Mouse (Mus musculus) layer of hippocampus, adult 9-11 months (tissue): ENCODE data around the gene Edaradd.
A peak's percentile ranks its signal among the peaks of the same experiment; 100 is the strongest.
"Not testable (repeated sequence)": the region's sequence is repeated elsewhere in the genome, so short reads cannot be mapped to it uniquely, and the experiment has no call there.

ENCODE experiments used
- DNase-seq: peaks from one replicate; pipeline ENCODE4 v3.0.0; 2022

Gene Edaradd

GRCm38 (mm10) chr13:12511189-12511965 lies 8.9 kb downstream of the Edaradd start:
- DNase-seq, result no peak

GRCm38 (mm10) chr13:12510032-12510431 lies 10.2 kb downstream of the Edaradd start:
- DNase-seq, result no peak

- DNase-seq, result no peak
Measured at GRCm38 (mm10) chr13:12507426-12507825, 12.8 kb downstream of the Edaradd start.

- DNase-seq, result no peak
Measured at GRCm38 (mm10) chr13:12505359-12505758, 14.9 kb downstream of the Edaradd start.

- no peak for DNase-seq
Measured at GRCm38 (mm10) chr13:12503238-12503751, 16.9 kb downstream of the Edaradd start.

- no peak for DNase-seq
Measured at GRCm38 (mm10) chr13:12502665-12503237, 17.5 kb downstream of the Edaradd start.

GRCm38 (mm10) chr13:12499107-12499506 lies 21.1 kb downstream of the Edaradd start:
- DNase-seq, result no peak

GRCm38 (mm10) chr13:12497809-12498208 lies 22.4 kb downstream of the Edaradd start:
- DNase-seq, result no peak

- DNase-seq, result no peak
Measured at GRCm38 (mm10) chr13:12494750-12495149, 25.5 kb downstream of the Edaradd start.

- no peak for DNase-seq
Measured at GRCm38 (mm10) chr13:12492515-12492914, 27.7 kb downstream of the Edaradd start.

GRCm38 (mm10) chr13:12485640-12486039 lies 34.6 kb downstream of the Edaradd start:
- DNase-seq, result no peak

- DNase-seq, result no peak
Measured at GRCm38 (mm10) chr13:12485197-12485596, 35.0 kb downstream of the Edaradd start.

- no peak for DNase-seq
Measured at GRCm38 (mm10) chr13:12479802-12480201, 40.4 kb downstream of the Edaradd start.

GRCm38 (mm10) chr13:12478301-12478700 lies 41.9 kb downstream of the Edaradd start:
- no peak for DNase-seq

- no peak for DNase-seq
Measured at GRCm38 (mm10) chr13:12476886-12477285, 43.4 kb downstream of the Edaradd start.

- no peak for DNase-seq
Measured at GRCm38 (mm10) chr13:12475239-12475638, 45.0 kb downstream of the Edaradd start.

GRCm38 (mm10) chr13:12473724-12474378 lies 46.4 kb downstream of the Edaradd start:
- peak; percentile 20 for DNase-seq

- no peak for DNase-seq
Measured at GRCm38 (mm10) chr13:12468488-12468887, 51.8 kb downstream of the Edaradd start.

GRCm38 (mm10) chr13:12464844-12465243 lies 55.4 kb downstream of the Edaradd start, which contains the start of gene Lgals8:
TSS of gene Lgals8 (minus strand) at chr13:12464944.
- no peak for DNase-seq

GRCm38 (mm10) chr13:12464159-12464558 lies 56.1 kb downstream of the Edaradd start:
- not testable (repeated sequence) for DNase-seq

GRCm38 (mm10) chr13:12462623-12463022 lies 57.6 kb downstream of the Edaradd start:
- no peak for DNase-seq

GRCm38 (mm10) chr13:12461730-12462119 lies 58.5 kb downstream of the Edaradd start:
- peak; percentile 23 for DNase-seq

- peak; percentile 90 for DNase-seq
Measured at GRCm38 (mm10) chr13:12460881-12461729, 59.1 kb downstream of the Edaradd start.
